Mouse (Mus musculus) embryo, embryonic 11.5 days (tissue): ENCODE measurements at regions not wholly inside any gene's neighbourhood (a gene's known extent, or its start where the extent isn't known, plus 50 kb on each side); places are given as distances from the start of the nearest gene placed in this dataset.
"Not testable (repeated sequence)": the region's sequence is repeated elsewhere in the genome, so short reads cannot be mapped to it uniquely, and the experiment has no call there.

Source experiments
- DNase-seq: peaks from one replicate; pipeline ENCODE4 v3.0.0-alpha.2; 2012; ENCODE audit warnings: low read depth, low spot score

DNA sequence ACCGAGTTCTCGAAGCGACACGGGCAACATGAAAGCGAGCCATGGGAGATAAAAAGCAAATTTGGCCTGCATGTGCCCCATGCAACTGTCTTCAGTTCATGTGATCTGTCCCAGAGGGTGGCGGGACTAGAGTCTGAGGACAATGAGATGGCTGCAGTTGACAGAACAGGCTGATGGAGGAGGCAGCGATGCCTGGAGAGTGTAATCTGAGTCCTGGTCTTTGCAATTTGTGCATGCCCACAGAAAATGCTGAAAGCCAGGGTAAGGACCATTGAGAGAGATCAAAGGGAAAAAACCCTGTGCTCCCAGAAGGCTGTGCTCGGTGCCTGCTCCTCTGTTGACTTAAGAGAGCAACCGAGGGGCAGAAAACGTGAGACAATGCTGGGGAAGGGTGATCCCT, 624.8 kb upstream of the BB014433 start:
- no peak for DNase-seq

DNA sequence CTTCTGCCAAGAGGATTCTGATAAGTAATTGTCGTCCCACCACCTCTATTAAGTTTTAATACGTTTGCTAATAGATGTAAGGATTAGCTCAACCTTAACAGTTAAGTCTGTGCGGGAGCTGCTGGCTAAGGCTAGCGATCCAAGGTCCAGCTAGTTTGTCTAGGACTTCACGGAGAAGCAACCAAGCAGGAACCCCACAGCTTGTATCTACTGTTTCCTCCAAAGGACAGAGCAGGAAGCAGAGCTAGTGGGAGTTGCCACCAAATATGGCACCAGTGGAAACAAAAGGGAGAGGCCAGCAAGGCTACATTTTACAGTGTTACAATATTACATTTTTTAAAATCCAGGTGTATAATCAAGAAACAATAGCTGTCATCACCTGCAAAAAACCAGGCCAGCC, 624.4 kb upstream of the BB014433 start:
- no peak for DNase-seq

DNA sequence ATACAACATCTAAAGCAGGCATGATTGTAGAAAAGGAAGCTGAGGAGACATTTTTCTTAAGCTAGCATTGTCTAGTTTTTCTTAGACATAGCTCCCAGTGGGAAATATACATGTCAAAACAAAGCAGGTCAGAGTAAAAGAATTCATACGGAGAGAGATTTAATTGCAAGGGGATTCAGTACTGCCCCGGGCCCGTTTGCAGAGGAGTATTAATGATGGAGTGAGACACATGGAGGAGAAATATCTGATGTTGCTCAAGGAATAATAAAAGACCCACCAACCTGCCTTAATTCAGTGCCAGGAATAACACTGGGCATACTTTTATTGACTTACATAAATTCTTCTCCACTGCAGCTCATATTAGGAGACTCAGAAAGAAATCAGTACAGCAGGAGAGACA, 623.6 kb upstream of the BB014433 start:
- DNase-seq, result no peak

DNA sequence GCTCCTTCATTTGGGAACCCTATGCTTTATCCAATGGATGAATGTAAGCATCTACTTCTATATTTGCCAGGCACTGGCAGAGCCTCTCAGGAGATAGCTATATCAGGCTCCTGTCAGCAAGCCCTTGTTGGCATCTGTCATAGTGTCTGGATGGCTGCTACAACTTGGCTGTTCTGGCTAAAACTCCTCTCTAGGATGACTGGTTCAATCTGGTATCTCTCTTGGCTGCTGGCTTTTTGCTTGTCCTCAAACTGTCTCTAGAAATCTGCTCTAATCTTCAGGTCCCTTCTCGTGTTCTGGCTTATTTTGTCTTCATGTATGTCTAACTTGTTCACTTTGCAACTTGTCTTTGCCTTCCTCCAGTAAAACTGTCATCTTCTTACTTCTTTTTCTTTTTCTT, 614.7 kb upstream of the BB014433 start:
- DNase-seq, result no peak

DNA sequence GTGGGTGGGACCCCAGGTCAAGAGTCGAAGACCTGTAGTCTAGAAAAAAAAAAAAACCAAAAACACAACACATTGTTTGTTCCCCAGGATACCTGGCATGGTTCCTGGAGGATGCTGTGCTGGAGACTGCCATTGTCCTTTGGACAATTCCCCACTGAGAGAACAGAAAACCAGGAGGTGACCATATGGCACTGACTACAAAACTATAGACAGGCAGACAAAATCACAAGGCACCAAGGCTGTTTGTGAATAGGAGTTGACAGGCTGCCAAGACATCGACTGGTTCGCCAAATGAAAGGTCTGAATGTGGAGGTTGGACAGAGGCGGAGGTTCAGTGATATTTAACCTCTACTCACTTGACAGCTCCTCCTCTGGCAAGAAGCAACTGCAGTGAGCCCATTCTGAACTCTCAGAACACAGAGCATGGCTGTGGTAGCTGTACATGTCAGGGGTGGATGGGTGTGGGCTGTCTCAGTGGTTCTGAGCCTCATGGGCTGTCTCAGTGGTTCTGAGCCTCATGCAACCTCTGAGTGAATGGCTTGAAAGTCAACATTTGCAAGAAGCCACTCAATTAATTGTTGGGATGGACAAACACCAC, 589.0 kb upstream of the BB014433 start:
- no peak for DNase-seq

DNA sequence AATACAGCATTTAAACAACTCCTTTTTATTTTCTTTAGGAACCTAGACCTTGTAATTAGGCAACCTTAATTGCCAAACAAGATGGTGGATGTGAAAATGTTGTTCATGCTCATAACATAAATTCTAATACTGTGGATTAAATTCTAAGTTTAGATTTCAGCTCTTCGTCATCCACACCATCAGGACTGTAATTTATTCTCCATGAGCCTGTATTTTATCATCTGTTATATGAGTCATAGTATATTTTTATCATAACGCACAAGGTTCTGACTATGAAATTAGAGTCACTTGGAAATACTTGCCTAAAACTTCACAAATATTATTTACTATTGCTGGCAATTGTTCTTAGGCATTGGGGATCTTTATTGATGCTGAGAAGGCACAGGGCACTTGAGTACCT, 582.7 kb upstream of the BB014433 start:
- DNase-seq, result no peak

DNA sequence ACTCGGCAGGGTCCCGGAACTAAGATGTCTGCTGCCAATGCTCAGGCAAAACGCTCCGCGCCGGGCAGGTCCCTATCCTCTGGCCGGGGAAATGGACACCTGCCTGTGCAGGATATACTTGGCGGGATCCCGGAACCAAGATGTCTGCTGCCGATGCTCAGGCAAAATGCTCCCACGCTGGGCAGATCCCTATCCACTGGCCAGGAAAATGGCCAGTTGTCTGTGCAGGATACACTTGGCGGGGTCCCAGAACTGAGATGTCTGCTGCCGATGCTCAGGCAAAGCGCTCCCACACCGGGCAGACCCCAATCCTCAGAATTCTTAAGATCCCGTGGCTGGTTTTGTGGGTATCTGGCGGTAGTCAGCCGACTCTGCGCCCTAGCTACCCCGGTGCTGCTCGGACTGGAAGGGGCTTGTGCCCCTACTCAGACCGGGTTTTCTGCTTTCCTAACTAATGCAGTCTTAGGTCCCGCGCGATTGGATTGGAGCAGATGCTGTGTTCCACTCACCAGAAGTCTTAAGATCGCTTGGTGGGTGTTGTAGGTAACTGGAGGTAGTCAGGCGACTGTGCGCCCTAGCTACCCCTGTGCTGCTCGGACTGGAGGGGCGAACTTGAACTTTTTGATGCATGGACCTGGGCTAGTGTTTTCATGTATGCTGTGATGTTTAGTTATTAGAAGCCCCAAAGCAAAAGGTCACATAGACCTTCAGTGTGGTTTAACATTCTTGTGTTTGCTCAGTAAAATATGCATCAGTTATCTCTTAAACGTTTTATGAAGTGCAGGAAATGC, 577.9 kb upstream of the BB014433 start:
- not testable (repeated sequence) for DNase-seq

DNA sequence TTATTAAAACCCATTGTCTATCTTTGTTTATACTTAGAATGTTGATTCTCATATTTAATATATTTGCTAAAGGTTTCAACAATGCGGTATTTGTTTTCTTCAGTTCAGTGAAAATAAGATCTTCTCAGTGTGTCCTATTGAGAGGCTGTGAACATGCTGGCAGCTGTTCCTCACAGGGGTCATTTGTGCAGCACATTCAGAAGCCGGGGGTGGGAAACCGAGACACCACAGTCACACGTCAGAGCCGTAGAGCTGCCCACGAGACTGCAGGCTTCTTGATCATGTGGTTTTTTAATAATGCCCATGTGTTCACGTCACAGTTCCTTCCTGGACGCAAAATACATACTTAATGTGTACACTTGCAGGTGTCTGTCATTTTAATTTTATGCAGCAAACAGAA, 564.3 kb upstream of the BB014433 start:
- no peak for DNase-seq

DNA sequence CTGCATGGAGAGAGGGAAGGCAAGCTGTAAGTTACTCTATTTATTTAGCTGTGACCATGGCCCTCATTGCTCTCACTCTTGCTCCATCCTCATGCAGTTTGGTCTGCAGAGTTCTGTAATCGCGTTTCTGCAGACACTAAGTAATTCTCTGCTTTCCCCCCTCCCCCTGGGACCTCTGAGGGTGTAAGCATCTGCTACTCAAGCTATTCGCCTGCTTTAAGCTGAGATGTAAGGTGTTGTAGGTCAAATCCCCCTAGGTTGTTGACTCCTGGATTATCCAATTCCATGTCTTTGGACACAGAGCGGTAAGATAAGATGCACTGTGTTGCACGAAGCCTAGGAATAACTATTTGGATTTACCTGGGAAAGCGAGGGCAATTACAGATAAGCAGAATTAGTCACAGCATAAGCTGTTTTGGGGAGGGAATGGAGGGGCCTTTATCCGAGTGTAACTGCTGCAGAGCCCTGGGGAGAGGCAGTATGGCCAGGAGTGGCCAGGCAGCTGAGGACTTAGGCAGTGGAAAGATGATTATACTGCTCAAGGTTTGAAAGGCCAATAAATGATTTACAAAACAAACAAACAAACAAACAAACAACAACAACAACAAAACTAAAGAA, 561.8 kb upstream of the BB014433 start:
- no peak for DNase-seq

DNA sequence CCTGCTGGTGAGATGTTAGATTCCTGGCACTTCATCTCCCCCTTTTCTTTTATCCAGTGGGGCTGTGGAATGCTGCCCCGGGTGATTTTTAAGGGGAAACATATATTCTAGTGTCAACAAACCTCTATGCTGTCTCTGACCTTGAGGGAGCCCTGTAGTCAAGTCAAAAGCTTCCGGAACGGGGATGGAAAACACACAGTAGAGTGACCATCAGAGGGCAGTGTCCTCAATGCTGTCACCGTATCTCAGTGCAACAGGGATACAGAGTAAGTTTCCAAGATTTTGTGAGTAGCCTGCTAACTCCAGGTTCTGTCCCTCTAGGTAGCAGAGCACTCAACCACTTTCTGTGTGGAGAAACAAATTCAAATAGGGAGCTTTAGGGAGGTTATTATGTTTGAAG, 555.7 kb upstream of the BB014433 start:
- DNase-seq, result no peak

DNA sequence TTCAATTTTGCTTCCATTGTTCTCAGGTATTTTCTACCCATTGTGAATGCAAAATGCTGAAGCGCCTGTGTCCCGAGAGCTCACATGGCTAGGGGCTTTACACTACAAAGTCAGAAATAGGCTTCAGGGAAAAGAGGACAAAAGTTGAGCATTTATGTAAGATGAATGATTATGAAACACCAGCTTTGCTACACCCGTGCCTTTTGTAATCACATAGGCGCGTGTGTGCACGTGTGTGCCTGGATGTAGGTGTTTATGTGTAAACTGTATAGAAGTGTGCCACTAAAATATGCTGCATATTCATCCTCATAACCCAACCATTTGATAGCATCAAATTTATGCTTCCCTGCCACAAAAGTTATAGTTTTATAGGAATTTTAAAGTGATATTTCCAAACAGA, 547.2 kb upstream of the BB014433 start:
- no peak for DNase-seq

DNA sequence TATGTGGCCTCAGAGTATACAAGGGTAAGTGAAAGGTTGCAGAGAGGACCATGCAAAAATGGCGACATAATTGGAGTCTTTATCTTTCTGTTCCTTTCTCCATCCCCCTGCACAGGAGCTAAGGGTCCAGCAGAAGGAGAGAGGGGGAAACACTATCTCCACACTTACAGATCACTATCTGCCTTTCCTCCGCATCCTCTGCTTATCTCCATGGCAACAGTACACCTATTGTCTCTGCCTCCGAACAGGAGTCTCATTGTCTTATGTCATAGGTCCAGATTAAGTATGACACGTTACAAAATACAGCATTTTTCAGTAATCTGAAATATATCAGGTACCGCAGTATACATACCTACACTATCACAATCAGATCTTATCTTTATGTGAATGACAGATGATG, 537.9 kb upstream of the BB014433 start:
- DNase-seq, result no peak

DNA sequence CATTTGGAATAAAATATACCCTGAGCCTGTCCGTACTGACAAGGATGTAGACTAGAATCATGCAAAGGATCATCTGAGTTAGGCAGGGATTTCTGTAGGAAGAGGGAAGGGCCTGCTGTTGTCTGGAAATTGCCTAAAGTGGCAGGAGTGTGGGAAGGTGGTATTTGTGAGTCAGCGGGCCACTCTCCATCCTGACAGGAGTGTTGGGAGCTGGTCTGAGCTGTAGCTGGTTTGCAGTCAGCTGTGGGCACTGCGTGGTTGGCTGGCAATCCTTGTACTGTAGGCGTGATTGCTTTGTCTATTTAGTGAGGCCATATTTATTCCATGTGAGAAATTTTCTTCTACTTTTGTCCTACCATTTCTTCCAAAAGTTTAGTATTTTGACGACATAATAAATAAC, 524.2 kb upstream of the BB014433 start:
- no peak for DNase-seq

DNA sequence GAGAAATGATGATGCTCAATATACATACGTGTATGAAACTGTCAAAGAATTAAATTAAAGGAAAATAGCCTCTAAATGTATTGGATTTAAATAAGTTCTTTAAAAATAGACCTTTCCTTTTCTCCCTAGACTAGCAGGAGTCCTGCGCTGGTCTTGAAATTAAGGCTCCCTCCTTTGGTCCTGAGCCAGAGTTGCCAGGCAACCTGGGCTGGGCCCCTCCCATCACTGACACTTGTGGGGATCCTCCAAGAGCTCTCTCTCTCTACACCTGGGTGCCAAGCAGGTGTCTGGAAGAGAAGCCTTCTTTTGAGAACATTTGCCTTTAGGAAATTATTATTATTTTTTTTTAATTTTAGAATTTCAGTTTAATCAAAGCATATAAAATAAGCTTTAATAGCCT, 521.9 kb upstream of the BB014433 start:
- no peak for DNase-seq

DNA sequence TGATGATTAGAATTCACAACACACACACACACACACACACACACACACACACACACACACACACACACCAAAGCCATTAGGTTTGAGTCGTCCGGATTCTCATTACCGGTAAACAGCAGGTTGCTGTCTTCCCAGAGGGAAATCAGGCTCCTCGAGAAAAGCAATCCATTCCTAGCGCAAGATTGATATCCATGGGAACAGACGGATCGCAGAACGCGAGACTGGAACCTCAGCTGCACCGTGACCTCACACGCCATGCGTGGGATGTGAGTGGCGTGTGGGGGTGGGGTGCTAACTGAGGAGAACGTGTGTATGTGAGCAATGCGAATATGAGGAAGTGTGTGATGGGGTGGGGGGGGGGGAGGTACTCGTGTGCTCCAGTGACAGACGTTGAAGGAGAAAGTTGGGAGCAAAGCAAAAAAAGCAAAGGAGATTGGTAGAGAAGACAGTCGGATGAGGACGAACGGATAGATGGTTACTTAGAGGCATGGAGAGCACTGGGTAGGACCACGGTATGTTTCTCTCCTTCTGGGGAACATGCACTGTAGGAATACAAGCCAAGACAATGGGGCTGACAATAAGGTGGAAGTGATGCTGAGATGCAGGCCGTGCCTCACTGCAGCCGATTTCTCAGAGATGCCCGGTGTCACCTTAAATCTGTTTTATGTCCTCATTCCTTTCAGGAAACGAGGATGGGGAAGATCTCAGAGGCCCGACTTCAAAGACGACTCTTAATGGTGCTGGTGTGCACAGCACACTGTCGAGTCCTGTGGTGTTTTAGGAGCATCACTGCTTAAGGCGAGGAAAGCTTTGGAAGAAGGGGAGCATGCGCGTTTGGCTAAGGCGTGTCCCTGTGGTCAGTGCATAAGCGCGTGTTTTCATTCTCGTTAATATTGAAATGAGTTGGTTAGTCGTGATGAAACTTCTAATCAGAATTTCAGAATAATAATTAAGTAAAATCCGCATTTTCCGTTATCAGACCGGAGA, 516.7 kb upstream of the BB014433 start:
- DNase-seq, result no peak

DNA sequence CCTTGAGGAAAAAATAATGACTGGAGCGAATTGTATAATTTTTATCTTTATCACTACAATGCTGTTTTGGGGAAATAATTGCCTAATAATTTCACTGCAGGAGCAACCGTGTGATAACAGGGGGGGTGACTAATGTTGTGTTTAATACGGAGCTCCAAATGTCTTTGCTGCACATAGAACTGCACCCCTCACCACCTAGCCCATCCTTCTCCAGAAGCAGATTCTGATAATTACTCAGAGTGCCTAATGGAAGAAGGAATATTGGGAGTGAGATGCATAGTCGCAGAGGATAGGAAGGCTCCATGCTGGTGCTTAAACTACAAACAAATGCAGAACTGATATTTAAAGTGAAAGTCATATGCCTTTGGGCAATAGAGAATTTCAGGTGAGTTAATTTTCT, 486.1 kb upstream of the BB014433 start:
- no peak for DNase-seq

DNA sequence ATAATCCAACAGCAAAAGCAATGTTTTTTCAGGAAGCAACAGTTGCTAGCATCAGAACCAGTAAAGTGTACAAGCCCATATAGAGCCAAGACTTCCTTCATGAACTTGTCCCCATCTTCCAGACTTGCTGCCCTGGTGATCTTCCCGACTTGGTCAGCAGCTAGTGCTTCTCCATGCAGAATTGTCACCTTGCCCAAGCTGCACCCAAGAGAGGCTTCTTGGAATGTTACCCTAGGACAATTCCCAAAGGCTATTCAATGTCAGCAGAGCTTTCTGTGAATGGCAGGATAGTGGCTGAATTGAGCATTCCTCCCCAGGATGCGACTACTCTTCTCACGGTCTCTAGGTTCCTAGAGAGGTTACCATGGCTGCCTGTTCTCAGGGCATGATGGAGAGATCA, 479.6 kb upstream of the BB014433 start:
- no peak for DNase-seq

DNA sequence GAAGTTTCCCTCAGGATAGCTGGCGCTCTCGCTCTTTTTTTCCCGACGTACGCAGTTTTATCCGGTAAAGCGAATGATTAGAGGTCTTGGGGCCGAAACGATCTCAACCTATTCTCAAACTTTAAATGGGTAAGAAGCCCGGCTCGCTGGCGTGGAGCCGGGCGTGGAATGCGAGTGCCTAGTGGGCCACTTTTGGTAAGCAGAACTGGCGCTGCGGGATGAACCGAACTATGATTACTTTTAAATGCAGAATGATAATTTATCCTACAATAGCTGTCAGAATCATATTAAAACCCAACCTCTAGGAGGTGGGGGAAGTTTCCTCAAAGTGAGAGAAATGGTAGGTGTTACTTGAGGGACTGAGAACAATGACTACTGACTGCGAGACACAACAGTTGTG, 474.0 kb upstream of the BB014433 start:
- not testable (repeated sequence) for DNase-seq

DNA sequence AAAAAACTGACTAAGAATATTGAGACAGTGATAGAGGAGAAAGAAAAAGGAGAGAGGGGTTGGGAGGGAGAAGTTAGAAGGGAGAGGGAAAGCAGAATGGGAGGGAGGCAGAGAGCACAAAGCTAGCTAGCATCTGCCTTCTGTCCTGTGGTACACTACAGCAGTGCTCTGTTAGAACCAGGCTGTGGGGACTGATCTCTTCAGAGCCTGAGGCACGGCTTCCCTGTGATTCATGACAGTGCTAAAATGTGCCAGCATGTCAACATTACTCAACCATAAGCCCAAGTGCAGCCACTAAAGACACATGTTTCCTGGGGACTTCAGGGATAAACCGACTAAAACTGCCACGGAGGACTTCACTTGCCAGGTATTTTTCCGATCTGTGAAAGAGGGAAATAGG, 455.1 kb upstream of the BB014433 start:
- no peak for DNase-seq

DNA sequence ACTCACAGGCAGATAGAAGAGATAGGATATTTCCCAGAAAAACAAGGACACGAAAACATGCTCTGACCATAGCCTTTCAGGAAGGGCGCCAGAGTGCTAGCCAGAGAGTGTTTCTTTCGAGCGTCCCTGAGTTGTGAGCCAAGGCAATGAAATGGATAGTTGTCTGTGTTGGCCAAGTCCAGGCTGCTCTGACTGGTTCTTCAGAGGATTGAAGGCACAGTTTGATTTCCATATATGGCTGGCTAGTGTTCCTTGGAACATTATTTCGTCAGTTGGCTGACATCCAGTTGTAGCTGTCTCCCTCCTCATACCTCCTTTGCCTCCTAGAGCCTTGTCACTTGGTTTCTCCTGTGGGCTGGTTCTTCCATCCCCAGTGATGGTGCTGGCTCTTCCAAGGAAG, 451.7 kb upstream of the BB014433 start:
- no peak for DNase-seq

DNA sequence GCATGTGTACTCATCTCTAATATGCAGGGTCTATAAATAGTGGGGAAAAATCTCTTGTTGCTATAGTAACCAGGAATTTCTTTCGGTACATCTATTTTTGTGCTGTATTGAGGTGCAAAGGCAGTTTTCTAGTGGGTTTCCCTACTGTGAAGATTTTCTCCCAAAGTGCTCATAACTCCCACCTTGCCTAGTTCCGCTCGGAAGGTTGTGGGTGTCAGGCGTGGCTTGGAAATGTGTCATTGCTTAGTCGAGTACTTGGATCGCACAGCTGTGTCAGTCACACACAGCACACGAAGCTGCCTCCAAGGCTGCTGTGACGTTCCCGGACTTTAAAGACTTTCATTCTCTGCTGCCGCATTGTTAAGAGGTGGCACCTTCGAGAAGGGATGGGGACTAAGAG, 450.4 kb upstream of the BB014433 start:
- DNase-seq, result no peak

DNA sequence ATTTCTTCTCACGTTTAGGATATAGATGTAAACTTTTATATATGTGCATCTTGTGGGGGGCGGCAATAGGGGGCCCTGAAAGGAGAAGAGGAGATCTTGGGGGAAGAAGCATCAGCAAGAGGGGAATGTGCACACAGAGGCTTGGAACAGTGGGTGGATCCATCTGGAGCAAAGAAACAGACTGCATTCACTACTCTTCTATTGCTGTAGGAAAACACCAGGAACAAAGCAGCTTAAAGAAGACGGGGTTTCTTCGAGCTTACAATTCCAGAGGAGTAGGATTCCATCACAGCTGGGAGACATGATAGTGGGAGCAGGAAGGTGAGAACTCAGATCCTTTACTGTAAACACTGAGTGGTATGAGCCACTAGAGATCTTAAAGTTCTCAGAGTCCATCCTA, 444.9 kb upstream of the BB014433 start:
- no peak for DNase-seq
